Mouse (Mus musculus) limb, embryonic 12.5 days (tissue): ENCODE results near the gene Pa2g4. TPM values are rescaled to one million over a fixed set of nuclear protein-coding genes. Genes with fewer than 3 reads are reported as not detected.
A peak's percentile ranks its signal among the peaks of the same experiment; 100 is the strongest.
"Not testable (repeated sequence)": the region's sequence is repeated elsewhere in the genome, so short reads cannot be mapped to it uniquely, and the experiment has no call there.

Experiments
- ATAC-seq: fragments of 200-750 bp; cut with Nextera tagmentation; 2 replicates; pipeline ENCODE4 v1.8.0; 2017; ENCODE audit warnings: low read depth, moderate TSS enrichment; ENCODE audit not compliant: insufficient number of reproducible peaks, insufficient read depth, low FRiP score, low TSS enrichment
- H3K27ac ChIP-seq: fragments of 300-500 bp; sonication (generic); 2 replicates; pipeline ENCODE4 v1.5.1; 2016; ENCODE audit warnings: mild to moderate bottlenecking, moderate library complexity
- H3K27me3 ChIP-seq: fragments of 300-500 bp; sonication (generic); 2 replicates; pipeline ENCODE4 v1.6.1; 2016; ENCODE audit warnings: mild to moderate bottlenecking, moderate library complexity
- H3K36me3 ChIP-seq: fragments of 300-500 bp; sonication (generic); 2 replicates; pipeline ENCODE4 v1.6.1; 2016; ENCODE audit warnings: mild to moderate bottlenecking, moderate library complexity
- H3K4me1 ChIP-seq: fragments of 300-500 bp; sonication (generic); replicated peaks from 2 replicates; pipeline ENCODE4 v1.6.1; 2016
- H3K4me2 ChIP-seq: fragments of 300-500 bp; sonication (generic); 2 replicates; pipeline ENCODE4 v1.6.1; 2016; ENCODE audit warnings: mild to moderate bottlenecking, moderate library complexity
- H3K4me3 ChIP-seq: fragments of 300-500 bp; sonication (generic); replicated peaks from 2 replicates; pipeline ENCODE4 v1.5.1; 2016; ENCODE audit warnings: mild to moderate bottlenecking
- H3K9ac ChIP-seq: fragments of 300-500 bp; sonication (generic); replicated peaks from 2 replicates; pipeline ENCODE4 v1.6.1; 2016; ENCODE audit warnings: mild to moderate bottlenecking, moderate library complexity
- H3K9me3 ChIP-seq: fragments of 300-500 bp; sonication (generic); 2 replicates; pipeline ENCODE4 v1.6.1; 2016; ENCODE audit warnings: mild to moderate bottlenecking, moderate library complexity
- WGBS: fragments of 180-500 bp; shearing (Covaris S2); methylation state at CpG from one replicate; pipeline ENCODE4 v1.1.7; 2016; 5-methylcytosine and 5-hydroxymethylcytosine counted together
- polyA plus RNA-seq: library from polyadenylated mRNA; unstranded; fragments of >200 nt; fragmentation: Nextera tagmentation; extraction: Ambion mirVana; gene quantifications from 2 replicates; pipeline ENCODE4 v1.2.1, GENCODE M21; 2016

Pa2g4 gene
- polyA plus RNA-seq, result 199 and 206 TPM in 2 replicates

GRCm38 (mm10) chr10:128565788-128566531, at the start of gene Pa2g4:
Gene Pa2g4, minus strand, starts transcription at chr10:128565987.
- Histone ChIP-seq H3K4me2 (peak within 1 kb of the TSS; percentile 90), H3K9ac (peak within 1 kb of the TSS; percentile 96), H3K4me1 (peaks cover 21% of the 10 kb centered on the region), H3K27ac (peak within 1 kb of the TSS; percentile 96), H3K4me3 (peak within 1 kb of the TSS; percentile 93), H3K9me3 (no peaks in the 10 kb centered on the region), H3K27me3 (no peaks in the 10 kb centered on the region), H3K36me3 (peaks cover 35% of the 10 kb centered on the region)
- WGBS, result under 1% methylated on average over 56 of the region's 58 CpGs
- peak; percentile 99 for ATAC-seq

GRCm38 (mm10) chr10:128614934-128615333, 49.1 kb upstream of the Pa2g4 start:
- Histone ChIP-seq H3K9ac (no peak overlapping the region), H3K36me3 (no peaks in the 10 kb centered on the region), H3K27ac (no peak overlapping the region), H3K4me2 (no peak overlapping the region), H3K4me3 (no peak overlapping the region), H3K4me1 (no peaks in the 10 kb centered on the region), H3K9me3 (no peaks in the 10 kb centered on the region), H3K27me3 (no peaks in the 10 kb centered on the region)
- 65% methylated on average over 3 of the region's 3 CpGs for WGBS
- ATAC-seq, result no peak

- not testable (repeated sequence) for H3K9me3 ChIP-seq, H3K4me3 ChIP-seq, H3K4me2 ChIP-seq, H3K9ac ChIP-seq, H3K36me3 ChIP-seq, H3K27ac ChIP-seq, H3K27me3 ChIP-seq, H3K4me1 ChIP-seq, ATAC-seq
- 75% methylated on average over 4 of the region's 4 CpGs for WGBS
Measured at GRCm38 (mm10) chr10:128613820-128614219, 48.0 kb upstream of the Pa2g4 start.

GRCm38 (mm10) chr10:128613154-128613440, 47.3 kb upstream of the Pa2g4 start:
- H3K9ac ChIP-seq, result no peak overlapping the region
- ATAC-seq, result no peak
- H3K9me3 ChIP-seq, result no peaks in the 10 kb centered on the region
- H3K4me2 ChIP-seq, result no peak overlapping the region
- H3K27me3 ChIP-seq, result no peaks in the 10 kb centered on the region
- WGBS, result 43% methylated on average over 6 of the region's 6 CpGs
- no peak overlapping the region for H3K4me3 ChIP-seq
- no peak overlapping the region for H3K27ac ChIP-seq
- H3K4me1 ChIP-seq, result no peaks in the 10 kb centered on the region
- H3K36me3 ChIP-seq, result no peaks in the 10 kb centered on the region

GRCm38 (mm10) chr10:128612433-128613153, 46.8 kb upstream of the Pa2g4 start:
- no peaks in the 10 kb centered on the region for H3K9me3 ChIP-seq
- 16% methylated on average over 16 of the region's 16 CpGs for WGBS
- no peaks in the 10 kb centered on the region for H3K4me1 ChIP-seq
- no peak overlapping the region for H3K4me3 ChIP-seq
- H3K27ac ChIP-seq, result no peak overlapping the region
- peak overlapping the region; percentile 27; the same call in 1 of the 2 replicates for H3K4me2 ChIP-seq
- H3K9ac ChIP-seq, result no peak overlapping the region
- no peaks in the 10 kb centered on the region for H3K27me3 ChIP-seq
- peak; percentile 61; the same call in 1 of the 2 replicates for ATAC-seq
- no peaks in the 10 kb centered on the region for H3K36me3 ChIP-seq

GRCm38 (mm10) chr10:128606483-128606882, 40.7 kb upstream of the Pa2g4 start:
- Histone ChIP-seq H3K36me3 (no peaks in the 10 kb centered on the region), H3K4me3 (no peak overlapping the region), H3K4me1 (no peaks in the 10 kb centered on the region), H3K27ac (no peak overlapping the region), H3K27me3 (no peaks in the 10 kb centered on the region), H3K4me2 (no peak overlapping the region), H3K9ac (no peak overlapping the region), H3K9me3 (no peaks in the 10 kb centered on the region)
- 46% methylated on average over 2 of the region's 2 CpGs for WGBS
- no peak for ATAC-seq

GRCm38 (mm10) chr10:128602470-128603128, 36.8 kb upstream of the Pa2g4 start:
- no peak for ATAC-seq
- no peak overlapping the region for H3K27ac ChIP-seq
- no peaks in the 10 kb centered on the region for H3K9me3 ChIP-seq
- WGBS, result 84% methylated on average over 4 of the region's 4 CpGs
- H3K4me2 ChIP-seq, result no peak overlapping the region
- H3K36me3 ChIP-seq, result no peaks in the 10 kb centered on the region
- H3K9ac ChIP-seq, result no peak overlapping the region
- H3K4me3 ChIP-seq, result no peak overlapping the region
- no peaks in the 10 kb centered on the region for H3K4me1 ChIP-seq
- no peaks in the 10 kb centered on the region for H3K27me3 ChIP-seq

- Histone ChIP-seq H3K4me1 (no peaks in the 10 kb centered on the region), H3K27ac (no peak overlapping the region), H3K9me3 (no peaks in the 10 kb centered on the region), H3K4me2 (no peak overlapping the region), H3K27me3 (no peaks in the 10 kb centered on the region), H3K4me3 (no peak overlapping the region), H3K9ac (no peak overlapping the region), H3K36me3 (no peaks in the 10 kb centered on the region)
- no peak for ATAC-seq
- WGBS, result 79% methylated on average over 1 of the region's 1 CpGs
Measured at GRCm38 (mm10) chr10:128601499-128601898, 35.7 kb upstream of the Pa2g4 start.

GRCm38 (mm10) chr10:128598476-128598875, 32.7 kb upstream of the Pa2g4 start:
- H3K4me3 ChIP-seq, result no peak overlapping the region
- ATAC-seq, result no peak
- no peak overlapping the region for H3K27ac ChIP-seq
- no peak overlapping the region for H3K4me2 ChIP-seq
- no peaks in the 10 kb centered on the region for H3K4me1 ChIP-seq
- H3K27me3 ChIP-seq, result no peaks in the 10 kb centered on the region
- H3K9ac ChIP-seq, result no peak overlapping the region
- H3K36me3 ChIP-seq, result no peaks in the 10 kb centered on the region
- no peaks in the 10 kb centered on the region for H3K9me3 ChIP-seq
- 23% methylated on average over 2 of the region's 2 CpGs for WGBS

- no peak overlapping the region for H3K4me3 ChIP-seq
- no peaks in the 10 kb centered on the region for H3K9me3 ChIP-seq
- no peak overlapping the region for H3K9ac ChIP-seq
- peaks cover 11% of the 10 kb centered on the region; the same call in 1 of the 2 replicates for H3K4me1 ChIP-seq
- H3K27me3 ChIP-seq, result peaks cover 28% of the 10 kb centered on the region
- no peaks in the 10 kb centered on the region for H3K36me3 ChIP-seq
- ATAC-seq, result no peak
- 77% methylated on average over 5 of the region's 5 CpGs for WGBS
- no peak overlapping the region for H3K27ac ChIP-seq
- H3K4me2 ChIP-seq, result no peak overlapping the region
Measured at GRCm38 (mm10) chr10:128592797-128593196, 27.0 kb upstream of the Pa2g4 start.

- Histone ChIP-seq H3K9me3 (no peaks in the 10 kb centered on the region), H3K27ac (no peak overlapping the region), H3K27me3 (peaks cover 41% of the 10 kb centered on the region), H3K4me1 (peaks cover 24% of the 10 kb centered on the region), H3K4me3 (no peak overlapping the region), H3K36me3 (no peaks in the 10 kb centered on the region), H3K4me2 (no peak overlapping the region), H3K9ac (no peak overlapping the region)
- ATAC-seq, result no peak
- 91% methylated on average over 6 of the region's 6 CpGs for WGBS
Measured at GRCm38 (mm10) chr10:128591436-128591835, 25.6 kb upstream of the Pa2g4 start.
